Mouse (Mus musculus) thymus, postnatal 4 days (tissue): ENCODE results near the gene Prpf38b.
A peak's percentile ranks its signal among the peaks of the same experiment; 100 is the strongest.

Experiments used
- DNase-seq: peaks from one replicate; pipeline ENCODE4 v3.0.0; 2021

Prpf38b gene

GRCm38 (mm10) chr3:108857714-108858113, 53.8 kb downstream of the Prpf38b start:
- DNase-seq: no peak

- DNase-seq: no peak
Measured at GRCm38 (mm10) chr3:108857124-108857470, 54.4 kb downstream of the Prpf38b start.

- DNase-seq: peak; percentile 73
Measured at GRCm38 (mm10) chr3:108856386-108857123, 55.0 kb downstream of the Prpf38b start.

- no peak for DNase-seq
Measured at GRCm38 (mm10) chr3:108855864-108856263, 55.7 kb downstream of the Prpf38b start.

GRCm38 (mm10) chr3:108855371-108855770, 56.2 kb downstream of the Prpf38b start:
- DNase-seq: no peak

GRCm38 (mm10) chr3:108853266-108853665, 58.3 kb downstream of the Prpf38b start:
- no peak for DNase-seq
